Mouse (Mus musculus) lung, adult 2 months (tissue): ENCODE data around the gene Srsf5. TPM values are rescaled to one million over a fixed set of nuclear protein-coding genes. Genes with fewer than 3 reads are reported as not detected.
"Not testable (repeated sequence)": the region's sequence is repeated elsewhere in the genome, so short reads cannot be mapped to it uniquely, and the experiment has no call there.

Experiments
- DNase-seq: peaks from one replicate; pipeline ENCODE4 v3.0.0; 2022
- H3K4me1 ChIP-seq: fragments of 200-500 bp; 2 replicates; pipeline ENCODE4 v1.6.1; 2011; ENCODE audit warnings: low read length; ENCODE audit not compliant: control insufficient read depth, insufficient read depth
- H3K4me3 ChIP-seq: fragments of 200-500 bp; replicated peaks from 2 replicates; pipeline ENCODE3; 2011; ENCODE audit warnings: low read depth, mild to moderate bottlenecking, control low read depth, low read length; ENCODE audit errors: extremely low read depth
- CTCF ChIP-seq: fragments of 200-500 bp; IDR thresholded peaks from 2 replicates; pipeline ENCODE4 v1.5.1; 2011; ENCODE audit warnings: mild to moderate bottlenecking, low read length, control low read depth; ENCODE audit not compliant: insufficient read depth
- POLR2A ChIP-seq: fragments of 200-500 bp; IDR thresholded peaks from 2 replicates; pipeline ENCODE4 v1.6.1; 2011; ENCODE audit warnings: low read depth, mild to moderate bottlenecking, control low read depth, low read length, borderline replicate concordance; ENCODE audit errors: extremely low read depth
- WGBS: fragments of 180-500 bp; shearing (Covaris S2); methylation state at CpG from one replicate; pipeline ENCODE4 v1.1.7; 2018; 5-methylcytosine and 5-hydroxymethylcytosine counted together
- polyA plus RNA-seq: library from polyadenylated mRNA; depleted of rRNA; stranded (reverse); fragments of >200 nt; gene quantifications from 2 replicates; pipeline ENCODE4 v1.2.3, GENCODE M21; 2012

The Srsf5 gene
- polyA plus RNA-seq, 1 experiment: 550 TPM

DNA sequence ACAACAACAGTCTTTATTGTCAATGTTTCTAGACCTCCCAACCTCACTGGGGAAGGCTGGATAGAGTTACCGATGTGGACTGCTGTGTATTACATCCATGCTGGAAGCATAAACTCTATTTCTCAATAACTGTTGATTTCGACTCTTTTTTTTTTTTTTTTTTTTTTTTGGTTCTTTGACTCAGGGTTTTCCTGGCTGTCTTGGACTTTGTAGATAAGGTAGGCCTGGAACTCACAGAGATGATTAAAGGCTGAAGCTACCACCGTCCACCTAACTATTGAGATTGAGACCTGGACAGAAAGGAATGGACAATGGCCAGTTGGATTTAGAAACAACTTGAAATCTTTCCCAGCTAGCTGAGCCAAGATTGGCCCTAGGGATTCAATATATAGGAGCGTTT is 1.1 kb upstream of the Srsf5 start:
- whole genome bisulfite sequencing: 87% methylated on average over 4 of the region's 4 CpGs
- Histone ChIP-seq H3K4me3 (no peak overlapping the region), H3K4me1 (peaks cover 7% of the 10 kb centered on the region)
- DNase-seq: no peak
- TF ChIP-seq POLR2A (no peak), CTCF (no peak)

GRCm38 (mm10) chr12:80944963-80945333 is 356 bp upstream of the Srsf5 start:
- not testable (repeated sequence) for H3K4me1 ChIP-seq, DNase-seq
- H3K4me3 ChIP-seq: peak overlapping the region; percentile 98
- WGBS: 1% methylated on average over 9 of the region's 9 CpGs

- Histone ChIP-seq H3K4me3 (peak overlapping the region; percentile 98), H3K4me1 (peaks cover 12% of the 10 kb centered on the region)
- TF ChIP-seq CTCF: no peak
- peak; percentile 36; the same call in 1 of the 2 replicates for TF ChIP-seq POLR2A
- under 1% methylated on average over 47 of the region's 47 CpGs for WGBS
- DNase-seq: peak; percentile 94
Measured at GRCm38 (mm10) chr12:80945996-80946355, 672 bp downstream of the Srsf5 start.

DNA sequence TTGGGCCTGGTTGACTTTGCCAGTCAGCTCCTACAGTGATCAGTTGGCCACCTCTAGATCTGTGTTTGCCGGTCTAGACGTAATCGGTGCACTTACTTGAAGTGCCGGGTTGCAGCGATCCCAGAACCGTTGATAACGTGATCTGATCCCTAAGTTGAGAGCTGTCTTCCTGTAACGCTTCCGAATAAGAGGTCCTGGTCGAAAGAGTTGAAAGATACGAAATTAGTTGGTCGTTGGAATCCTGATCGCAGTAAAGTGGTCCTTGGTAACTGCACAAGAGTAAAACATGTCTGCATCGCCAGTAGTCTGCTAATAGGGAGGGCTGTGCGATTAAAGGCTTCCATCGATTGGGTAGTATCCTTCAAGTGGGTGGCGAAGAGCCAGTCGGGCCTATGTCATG is 2.9 kb downstream of the Srsf5 start:
- 86% methylated on average over 18 of the region's 18 CpGs for WGBS
- TF ChIP-seq POLR2A (no peak), CTCF (no peak)
- Histone ChIP-seq H3K4me1 (peaks cover 14% of the 10 kb centered on the region), H3K4me3 (no peak overlapping the region)
- no peak for DNase-seq

- H3K4me3 ChIP-seq, DNase-seq: not testable (repeated sequence)
- WGBS: 85% methylated on average over 16 of the region's 16 CpGs
- H3K4me1 ChIP-seq: peaks cover 17% of the 10 kb centered on the region
Measured at GRCm38 (mm10) chr12:80949603-80950002, 4.3 kb downstream of the Srsf5 start.

GRCm38 (mm10) chr12:80951640-80952219 is 6.4 kb downstream of the Srsf5 start:
- DNase-seq: no peak
- no peak for TF ChIP-seq CTCF
- TF ChIP-seq POLR2A: no peak
- H3K4me3 ChIP-seq: no peak overlapping the region
- WGBS: 84% methylated on average over 3 of the region's 3 CpGs
- peaks cover 17% of the 10 kb centered on the region for H3K4me1 ChIP-seq

GRCm38 (mm10) chr12:80952526-80952925 is 7.2 kb downstream of the Srsf5 start:
- Histone ChIP-seq H3K4me3 (no peak overlapping the region), H3K4me1 (peaks cover 14% of the 10 kb centered on the region)
- TF ChIP-seq CTCF (no peak), POLR2A (no peak)
- no peak for DNase-seq
- WGBS: 72% methylated on average over 1 of the region's 1 CpGs

DNA sequence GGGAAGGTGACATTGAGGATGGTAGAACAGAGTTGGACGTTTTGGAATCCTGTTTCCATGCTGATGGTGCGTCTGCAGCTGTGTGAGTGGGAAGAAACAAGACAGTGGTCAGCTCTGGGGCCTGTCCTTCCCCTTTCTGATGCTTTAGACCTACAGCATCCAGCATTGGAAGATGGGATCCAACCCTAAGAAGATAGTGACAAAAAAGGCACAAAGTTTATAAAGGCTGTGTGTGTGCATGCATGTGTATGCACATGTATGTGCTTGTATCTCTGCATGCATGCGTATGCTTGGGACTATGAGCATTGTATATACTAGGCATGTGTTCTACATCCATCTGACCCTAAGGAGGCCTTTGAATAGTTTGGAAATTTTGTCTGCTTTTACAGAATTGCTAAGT is 10.7 kb downstream of the Srsf5 start:
- Histone ChIP-seq H3K4me1 (peaks cover 5% of the 10 kb centered on the region), H3K4me3 (no peak overlapping the region)
- no peak for TF ChIP-seq CTCF
- TF ChIP-seq POLR2A: no peak
- 82% methylated on average over 3 of the region's 3 CpGs for WGBS
- peak; percentile 2 for DNase-seq

DNA sequence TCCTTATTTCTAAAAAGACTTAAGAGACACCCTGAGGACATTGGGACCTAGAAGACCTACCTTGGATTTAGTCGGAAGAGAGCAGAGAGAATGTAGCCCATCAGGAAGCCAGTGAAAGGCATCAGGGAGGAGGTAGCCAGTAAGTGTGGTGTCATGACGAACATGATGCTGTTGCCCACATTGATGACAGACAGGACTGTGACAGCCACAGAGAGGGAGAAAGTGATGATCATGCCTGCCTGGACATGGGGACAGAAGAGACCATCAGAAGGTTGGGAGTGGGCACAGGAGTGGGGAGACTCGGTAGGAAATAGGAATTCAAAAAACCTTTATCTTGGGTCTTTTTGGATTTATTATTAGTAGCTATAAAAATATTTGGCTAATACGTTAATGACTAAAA is 12.7 kb downstream of the Srsf5 start:
- WGBS: 72% methylated on average over 4 of the region's 4 CpGs
- H3K4me1 ChIP-seq: peaks cover 2% of the 10 kb centered on the region; the same call in 1 of the 2 replicates
- DNase-seq: peak; percentile 2
- no peak for TF ChIP-seq CTCF
- no peak for TF ChIP-seq POLR2A
- H3K4me3 ChIP-seq: no peak overlapping the region

GRCm38 (mm10) chr12:80962566-80962965 is 17.3 kb downstream of the Srsf5 start:
- WGBS: 74% methylated on average over 4 of the region's 4 CpGs

More at GRCm38 (mm10) chr12:80962566-80962965, 17.3 kb downstream of the Srsf5 start:
- TF ChIP-seq POLR2A (no peak), CTCF (no peak)
- DNase-seq: no peak
- H3K4me3 ChIP-seq: no peak overlapping the region
- H3K4me1 ChIP-seq: no peaks in the 10 kb centered on the region
